Mouse (Mus musculus) CD8-positive naive resting alpha-beta T cell, adult 57 days (primary cell): ENCODE data around the gene Gm14226. TPM values are rescaled to one million over a fixed set of nuclear protein-coding genes. Genes with fewer than 3 reads are reported as not detected.

Source experiments
- total RNA-seq: library from RNA; stranded (reverse); gene quantifications from one replicate; pipeline ENCODE4 v1.2.4, GENCODE M21; 2023

Gene Gm14226
- total RNA-seq = not detected

GRCm38 (mm10) chr2:155018251-155018755, at the start of gene Gm14226:
Gm14226 (plus strand) TSS chr2:155018266.

GRCm38 (mm10) chr2:155073978-155074765, 56.1 kb downstream of the Gm14226 start, which contains the start of gene Ahcy:
Ahcy (minus strand) TSS chr2:155074497.

Other genes with a start within 250 kb of the Gm14226 start
- gene Gm14214, start 248.2 kb upstream of the Gm14226 start, total RNA-seq = not detected
- gene Raly, start 227.2 kb upstream of the Gm14226 start, total RNA-seq = 220 TPM
- gene a, start 226.9 kb upstream of the Gm14226 start, total RNA-seq = not detected
- gene Eif2s2, start 125.3 kb upstream of the Gm14226 start, total RNA-seq = 86.9 TPM
- gene Ahcy, start 56.2 kb downstream of the Gm14226 start, total RNA-seq = 33.9 TPM
- 75.7 TPM for gene Itch, start 115.2 kb downstream of the Gm14226 start, total RNA-seq
- gene Dynlrb1, start 218.3 kb downstream of the Gm14226 start, total RNA-seq = 82.1 TPM